Mouse (Mus musculus) kidney, embryonic 16.5 days (tissue): Measurements from ENCODE around the gene Notch4. TPM values are rescaled to one million over a fixed set of nuclear protein-coding genes. Genes with fewer than 3 reads are reported as not detected.

Experiments used
- ATAC-seq: fragments of 200-750 bp; cut with Nextera tagmentation; 2 replicates; pipeline ENCODE4 v1.8.0; 2017; ENCODE audit warnings: moderate TSS enrichment; ENCODE audit not compliant: low FRiP score, low TSS enrichment
- H3K27ac ChIP-seq: fragments of 300-500 bp; sonication (generic); 2 replicates; pipeline ENCODE4 v1.5.1; 2014; ENCODE audit warnings: low read length
- H3K27me3 ChIP-seq: fragments of 300-500 bp; sonication (generic); 2 replicates; pipeline ENCODE4 v1.6.1; 2014; ENCODE audit warnings: low read length, control low read depth, mixed read lengths; ENCODE audit not compliant: insufficient read depth
- H3K36me3 ChIP-seq: fragments of 300-500 bp; sonication (generic); 2 replicates; pipeline ENCODE4 v1.6.1; 2014; ENCODE audit warnings: low read length, control low read depth, mixed read lengths; ENCODE audit not compliant: insufficient read depth
- H3K4me1 ChIP-seq: fragments of 300-500 bp; sonication (generic); 2 replicates; pipeline ENCODE4 v1.6.1; 2014; ENCODE audit warnings: low read length, control low read depth, mixed read lengths; ENCODE audit not compliant: insufficient read depth
- H3K4me2 ChIP-seq: fragments of 300-500 bp; sonication (generic); replicated peaks from 2 replicates; pipeline ENCODE4 v1.6.1; 2014; ENCODE audit warnings: low read depth, low read length
- H3K4me3 ChIP-seq: fragments of 300-500 bp; sonication (generic); 2 replicates; pipeline ENCODE4 v1.5.1; 2014; ENCODE audit warnings: mild to moderate bottlenecking, low read length
- H3K9ac ChIP-seq: fragments of 300-500 bp; sonication (generic); replicated peaks from 2 replicates; pipeline ENCODE4 v1.6.1; 2014; ENCODE audit warnings: low read length
- H3K9me3 ChIP-seq: fragments of 300-500 bp; sonication (generic); 2 replicates; pipeline ENCODE4 v1.6.1; 2016; ENCODE audit warnings: low read length, control low read depth
- WGBS: fragments of 180-500 bp; shearing (Covaris S2); extraction: QIAGEN DNeasy Blood & Tissue Kit; methylation state at CpG from one replicate; pipeline ENCODE4 v1.1.7; 2014; 5-methylcytosine and 5-hydroxymethylcytosine counted together
- polyA plus RNA-seq: library from polyadenylated mRNA; unstranded; fragments of >200 nt; fragmentation: Nextera tagmentation; extraction: Ambion mirVana; gene quantifications from 2 replicates; pipeline ENCODE4 v1.2.1, GENCODE M21; 2015

Gene Notch4
- polyA plus RNA-seq, 1 experiment from 2014 or later = 7.6 TPM

GRCm38 (mm10) chr17:34627943-34628643 is 64.0 kb downstream of the Notch4 start, which contains the start of gene Ppt2:
Gene Ppt2 (minus strand): TSS chr17:34628510.
- Histone ChIP-seq H3K27me3 (peaks cover 26% of the 10 kb centered on the region), H3K4me3 (peak within 1 kb of the TSS; percentile 84), H3K9ac (peak within 1 kb of the TSS; percentile 87), H3K9me3 (no peaks in the 10 kb centered on the region), H3K27ac (peak within 1 kb of the TSS; percentile 98), H3K4me2 (peak within 1 kb of the TSS; percentile 87), H3K4me1 (peaks cover 54% of the 10 kb centered on the region), H3K36me3 (0 out of 2 replicates have a peak, but pooled peaks cover 15% of the 10 kb centered on the region)
- peak; percentile 8 for ATAC-seq
- WGBS = 3% methylated on average over 29 of the region's 29 CpGs

GRCm38 (mm10) chr17:34628644-34628967 is 64.5 kb downstream of the Notch4 start:
- ATAC-seq = no peak
- Histone ChIP-seq H3K27me3 (peaks cover 26% of the 10 kb centered on the region), H3K27ac (peak overlapping the region; percentile 98), H3K4me1 (peaks cover 54% of the 10 kb centered on the region), H3K36me3 (0 out of 2 replicates have a peak, but pooled peaks cover 11% of the 10 kb centered on the region), H3K4me2 (peak overlapping the region; percentile 87), H3K4me3 (peak overlapping the region; percentile 84), H3K9me3 (no peaks in the 10 kb centered on the region), H3K9ac (peak overlapping the region; percentile 87)
- WGBS = 25% methylated on average over 5 of the region's 5 CpGs

- Histone ChIP-seq H3K27ac (peak within 1 kb of the TSS; percentile 98), H3K9me3 (no peaks in the 10 kb centered on the region), H3K9ac (peak within 1 kb of the TSS; percentile 87), H3K4me2 (peak within 1 kb of the TSS; percentile 87), H3K4me1 (peaks cover 54% of the 10 kb centered on the region), H3K36me3 (0 out of 2 replicates have a peak, but pooled peaks cover 6% of the 10 kb centered on the region), H3K4me3 (peak within 1 kb of the TSS; percentile 84), H3K27me3 (peaks cover 26% of the 10 kb centered on the region)
- ATAC-seq = no peak
- WGBS = 4% methylated on average over 11 of the region's 16 CpGs
These were observed 65.2 kb downstream of the Notch4 start, which contains the start of gene Prrt1 for GRCm38 (mm10) chr17:34629221-34629751. Gene Prrt1 (plus strand): TSS chr17:34629533.

GRCm38 (mm10) chr17:34629796-34630603 is 65.9 kb downstream of the Notch4 start:
- no peak overlapping the region for H3K27ac ChIP-seq
- H3K4me2 ChIP-seq = peak overlapping the region; percentile 87
- H3K27me3 ChIP-seq = peaks cover 26% of the 10 kb centered on the region
- 17% methylated on average over 12 of the region's 12 CpGs for WGBS
- 0 out of 2 replicates have a peak, but pooled peaks cover 6% of the 10 kb centered on the region for H3K36me3 ChIP-seq
- no peak overlapping the region for H3K9ac ChIP-seq
- ATAC-seq = no peak
- H3K4me3 ChIP-seq = peak overlapping the region; percentile 12; the same call in 1 of the 2 replicates
- H3K4me1 ChIP-seq = peaks cover 54% of the 10 kb centered on the region
- no peaks in the 10 kb centered on the region for H3K9me3 ChIP-seq

GRCm38 (mm10) chr17:34630761-34631301 is 66.8 kb downstream of the Notch4 start:
- WGBS = 2% methylated on average over 44 of the region's 48 CpGs
- ATAC-seq = no peak
- H3K36me3 ChIP-seq = no peaks in the 10 kb centered on the region
- peaks cover 51% of the 10 kb centered on the region for H3K4me1 ChIP-seq
- H3K27ac ChIP-seq = no peak overlapping the region
- H3K9me3 ChIP-seq = no peaks in the 10 kb centered on the region
- peak overlapping the region; percentile 53; the same call in 1 of the 2 replicates for H3K9ac ChIP-seq
- H3K27me3 ChIP-seq = peaks cover 26% of the 10 kb centered on the region
- H3K4me3 ChIP-seq = peak overlapping the region; percentile 36
- H3K4me2 ChIP-seq = peak overlapping the region; percentile 56

GRCm38 (mm10) chr17:34631647-34632046 is 67.6 kb downstream of the Notch4 start:
- Histone ChIP-seq H3K27ac (no peak overlapping the region), H3K9me3 (no peaks in the 10 kb centered on the region), H3K36me3 (no peaks in the 10 kb centered on the region), H3K4me3 (peak overlapping the region; percentile 46), H3K27me3 (peaks cover 26% of the 10 kb centered on the region), H3K4me1 (peaks cover 43% of the 10 kb centered on the region), H3K4me2 (peak overlapping the region; percentile 82), H3K9ac (peak overlapping the region; percentile 54; the same call in 1 of the 2 replicates)
- 8% methylated on average over 12 of the region's 12 CpGs for WGBS
- no peak for ATAC-seq

GRCm38 (mm10) chr17:34632261-34632691 is 68.2 kb downstream of the Notch4 start:
- peaks cover 43% of the 10 kb centered on the region for H3K4me1 ChIP-seq
- peak overlapping the region; percentile 46 for H3K4me3 ChIP-seq
- peak; percentile 36 for ATAC-seq
- under 1% methylated on average over 26 of the region's 26 CpGs for WGBS
- H3K4me2 ChIP-seq = peak overlapping the region; percentile 82
- peak overlapping the region; percentile 54 for H3K9ac ChIP-seq
- H3K9me3 ChIP-seq = no peaks in the 10 kb centered on the region
- H3K36me3 ChIP-seq = no peaks in the 10 kb centered on the region
- H3K27ac ChIP-seq = peak overlapping the region; percentile 28; the same call in 1 of the 2 replicates
- H3K27me3 ChIP-seq = peaks cover 26% of the 10 kb centered on the region

- H3K27ac ChIP-seq = no peak overlapping the region
- H3K4me1 ChIP-seq = peaks cover 16% of the 10 kb centered on the region
- WGBS = 80% methylated on average over 2 of the region's 2 CpGs
- no peaks in the 10 kb centered on the region for H3K36me3 ChIP-seq
- no peak overlapping the region for H3K9ac ChIP-seq
- H3K9me3 ChIP-seq = no peaks in the 10 kb centered on the region
- H3K4me2 ChIP-seq = no peak overlapping the region
- no peak overlapping the region for H3K4me3 ChIP-seq
- H3K27me3 ChIP-seq = peaks cover 14% of the 10 kb centered on the region
- ATAC-seq = no peak
These were observed 71.6 kb downstream of the Notch4 start for GRCm38 (mm10) chr17:34635671-34636070.

- Histone ChIP-seq H3K9ac (no peak overlapping the region), H3K9me3 (no peaks in the 10 kb centered on the region), H3K4me2 (no peak overlapping the region), H3K27me3 (no peaks in the 10 kb centered on the region), H3K27ac (no peak overlapping the region), H3K4me3 (no peak overlapping the region), H3K36me3 (no peaks in the 10 kb centered on the region), H3K4me1 (peaks cover 8% of the 10 kb centered on the region; the same call in 1 of the 2 replicates)
- 63% methylated on average over 3 of the region's 3 CpGs for WGBS
- ATAC-seq = no peak
These were observed 73.4 kb downstream of the Notch4 start for GRCm38 (mm10) chr17:34637459-34637858.
